Mouse (Mus musculus) lung, embryonic 15.5 days (tissue): Measurements from ENCODE around the gene Olfr1209. TPM values are rescaled to one million over a fixed set of nuclear protein-coding genes. Genes with fewer than 3 reads are reported as not detected.

Experiments used
- ATAC-seq: fragments of 200-750 bp; cut with Nextera tagmentation; 2 replicates; pipeline ENCODE4 v1.8.0; 2017; ENCODE audit warnings: moderate number of reproducible peaks, borderline replicate concordance; ENCODE audit not compliant: low FRiP score, low TSS enrichment; ENCODE audit errors: extremely low read depth
- H3K27ac ChIP-seq: fragments of 300-500 bp; sonication (generic); 2 replicates; pipeline ENCODE4 v1.5.1; 2015; ENCODE audit warnings: moderate library complexity, mild to moderate bottlenecking, inconsistent platforms
- H3K27me3 ChIP-seq: fragments of 300-500 bp; sonication (generic); 2 replicates; pipeline ENCODE4 v1.6.1; 2015; ENCODE audit warnings: inconsistent platforms
- H3K36me3 ChIP-seq: fragments of 300-500 bp; sonication (generic); 2 replicates; pipeline ENCODE4 v1.6.1; 2015; ENCODE audit warnings: inconsistent platforms
- H3K4me1 ChIP-seq: fragments of 300-500 bp; sonication (generic); 2 replicates; pipeline ENCODE4 v1.6.1; 2015; ENCODE audit warnings: inconsistent platforms
- H3K4me2 ChIP-seq: fragments of 300-500 bp; sonication (generic); 2 replicates; pipeline ENCODE4 v1.6.1; 2015; ENCODE audit warnings: inconsistent platforms, mild to moderate bottlenecking, moderate library complexity
- H3K4me3 ChIP-seq: fragments of 300-500 bp; sonication (generic); 2 replicates; pipeline ENCODE4 v1.5.1; 2015; ENCODE audit warnings: mild to moderate bottlenecking, inconsistent platforms
- H3K9ac ChIP-seq: fragments of 300-500 bp; sonication (generic); 2 replicates; pipeline ENCODE4 v1.6.1; 2015; ENCODE audit warnings: inconsistent platforms
- H3K9me3 ChIP-seq: fragments of 300-500 bp; sonication (generic); 2 replicates; pipeline ENCODE4 v1.6.1; 2016; ENCODE audit warnings: inconsistent platforms
- WGBS: fragments of 180-500 bp; shearing (Covaris S2); methylation state at CpG from one replicate; pipeline ENCODE4 v1.1.7; 2015; 5-methylcytosine and 5-hydroxymethylcytosine counted together
- polyA plus RNA-seq: library from polyadenylated mRNA; unstranded; fragments of >200 nt; fragmentation: Nextera tagmentation; extraction: Ambion mirVana; gene quantifications from 2 replicates; pipeline ENCODE4 v1.2.1, GENCODE M21; 2015

Gene Olfr1209
- not detected in 2 replicates for polyA plus RNA-seq

GRCm38 (mm10) chr2:88915057-88915456 lies at the start of gene Olfr1209:
TSS of gene Olfr1209 (minus strand) at chr2:88915157.
- no peaks in the 10 kb centered on the region for H3K4me1 ChIP-seq
- H3K9ac ChIP-seq: no peak within 1 kb of the TSS
- H3K36me3 ChIP-seq: no peaks in the 10 kb centered on the region
- WGBS: 85% methylated on average over 3 of the region's 3 CpGs
- no peak within 1 kb of the TSS for H3K4me2 ChIP-seq
- no peak for ATAC-seq
- no peak within 1 kb of the TSS for H3K27ac ChIP-seq
- no peak within 1 kb of the TSS for H3K4me3 ChIP-seq
- H3K27me3 ChIP-seq: no peaks in the 10 kb centered on the region
- H3K9me3 ChIP-seq: no peaks in the 10 kb centered on the region

- no peaks in the 10 kb centered on the region for H3K36me3 ChIP-seq
- H3K27me3 ChIP-seq: no peaks in the 10 kb centered on the region
- H3K9ac ChIP-seq: no peak within 1 kb of the TSS
- no peak within 1 kb of the TSS for H3K4me3 ChIP-seq
- ATAC-seq: no peak
- no peak within 1 kb of the TSS for H3K4me2 ChIP-seq
- no peaks in the 10 kb centered on the region for H3K9me3 ChIP-seq
- no peaks in the 10 kb centered on the region for H3K4me1 ChIP-seq
- no peak within 1 kb of the TSS for H3K27ac ChIP-seq
Measured at GRCm38 (mm10) chr2:88953669-88954068, 38.7 kb upstream of the Olfr1209 start, which contains the start of gene Olfr1212. TSS of gene Olfr1212 (plus strand) at chr2:88953969.

- WGBS: 82% methylated on average over 1 of the region's 1 CpGs
- ATAC-seq: no peak
Measured at GRCm38 (mm10) chr2:88938011-88938410, 23.1 kb upstream of the Olfr1209 start, which contains the start of gene Olfr1211. TSS of gene Olfr1211 (minus strand) at chr2:88938111.

GRCm38 (mm10) chr2:88902211-88902610 lies 12.7 kb downstream of the Olfr1209 start, which contains the start of gene Olfr1208:
TSS of gene Olfr1208 (minus strand) at chr2:88902311.
- ATAC-seq: no peak
- Histone ChIP-seq H3K9ac (no peak within 1 kb of the TSS), H3K4me1 (no peaks in the 10 kb centered on the region), H3K27ac (no peak within 1 kb of the TSS), H3K4me2 (no peak within 1 kb of the TSS), H3K9me3 (no peaks in the 10 kb centered on the region), H3K4me3 (no peak within 1 kb of the TSS), H3K36me3 (no peaks in the 10 kb centered on the region), H3K27me3 (no peaks in the 10 kb centered on the region)

More at GRCm38 (mm10) chr2:88938011-88938410, 23.1 kb upstream of the Olfr1209 start, which contains the start of gene Olfr1211:
- Histone ChIP-seq H3K27ac (no peak within 1 kb of the TSS), H3K27me3 (no peaks in the 10 kb centered on the region), H3K4me3 (no peak within 1 kb of the TSS), H3K9me3 (no peaks in the 10 kb centered on the region), H3K4me2 (no peak within 1 kb of the TSS), H3K9ac (no peak within 1 kb of the TSS), H3K36me3 (no peaks in the 10 kb centered on the region), H3K4me1 (no peaks in the 10 kb centered on the region)

GRCm38 (mm10) chr2:88862931-88863330 lies 52.0 kb downstream of the Olfr1209 start, which contains the start of gene Olfr1206:
TSS of gene Olfr1206 (plus strand) at chr2:88863231.
- H3K4me2 ChIP-seq: no peak within 1 kb of the TSS
- no peaks in the 10 kb centered on the region for H3K36me3 ChIP-seq
- H3K27me3 ChIP-seq: no peaks in the 10 kb centered on the region
- no peak within 1 kb of the TSS for H3K9ac ChIP-seq
- ATAC-seq: no peak
- H3K27ac ChIP-seq: no peak within 1 kb of the TSS
- H3K4me1 ChIP-seq: no peaks in the 10 kb centered on the region
- no peak within 1 kb of the TSS for H3K4me3 ChIP-seq
- WGBS: 77% methylated on average over 2 of the region's 2 CpGs
- H3K9me3 ChIP-seq: no peaks in the 10 kb centered on the region

Other genes with a start within 250 kb of the Olfr1209 start
- gene Olfr1193, start 239.5 kb downstream of the Olfr1209 start, polyA plus RNA-seq: not detected in 2 replicates
- gene Olfr1195, start 226.0 kb downstream of the Olfr1209 start, polyA plus RNA-seq: not detected in 2 replicates
- gene Olfr1196, start 210.6 kb downstream of the Olfr1209 start, polyA plus RNA-seq: not detected in 2 replicates
- not detected in 2 replicates for gene Olfr1197, start 182.8 kb downstream of the Olfr1209 start, polyA plus RNA-seq
- not detected in 2 replicates for gene Olfr1198, start 163.8 kb downstream of the Olfr1209 start, polyA plus RNA-seq
- not detected in 2 replicates for gene Olfr1199, start 154.7 kb downstream of the Olfr1209 start, polyA plus RNA-seq
- gene Olfr1200, start 144.7 kb downstream of the Olfr1209 start, polyA plus RNA-seq: not detected in 2 replicates
- not detected in 2 replicates for gene Olfr1201, start 122.1 kb downstream of the Olfr1209 start, polyA plus RNA-seq
- gene Olfr1202, start 100.7 kb downstream of the Olfr1209 start, polyA plus RNA-seq: not detected in 2 replicates
- not detected in 2 replicates for gene Olfr1205, start 85.4 kb downstream of the Olfr1209 start, polyA plus RNA-seq
- not detected in 2 replicates for gene Olfr1204, start 65.9 kb downstream of the Olfr1209 start, polyA plus RNA-seq
- gene Olfr1206, start 51.9 kb downstream of the Olfr1209 start, polyA plus RNA-seq: not detected in 2 replicates
- not detected in 2 replicates for gene Olfr1208, start 12.8 kb downstream of the Olfr1209 start, polyA plus RNA-seq
- gene Olfr1211, start 23.0 kb upstream of the Olfr1209 start, polyA plus RNA-seq: not detected in 2 replicates
- gene Olfr1212, start 38.8 kb upstream of the Olfr1209 start, polyA plus RNA-seq: not detected in 2 replicates
- gene Gm13762, start 65.1 kb upstream of the Olfr1209 start, polyA plus RNA-seq: not detected in 2 replicates
- gene Olfr1214, start 77.5 kb upstream of the Olfr1209 start, polyA plus RNA-seq: not detected in 2 replicates
- gene Olfr1215, start 91.8 kb upstream of the Olfr1209 start, polyA plus RNA-seq: not detected in 2 replicates
- gene Olfr1216, start 103.2 kb upstream of the Olfr1209 start, polyA plus RNA-seq: not detected in 2 replicates
- gene Olfr1217, start 116.9 kb upstream of the Olfr1209 start, polyA plus RNA-seq: not detected in 2 replicates
- not detected in 2 replicates for gene Olfr1218, start 146.0 kb upstream of the Olfr1209 start, polyA plus RNA-seq
- gene Olfr1219, start 168.4 kb upstream of the Olfr1209 start, polyA plus RNA-seq: not detected in 2 replicates
- not detected in 2 replicates for gene Olfr1220, start 191.7 kb upstream of the Olfr1209 start, polyA plus RNA-seq
- not detected in 2 replicates for gene Olfr1221, start 202.1 kb upstream of the Olfr1209 start, polyA plus RNA-seq
- not detected in 2 replicates for gene Olfr1222, start 217.9 kb upstream of the Olfr1209 start, polyA plus RNA-seq
- gene Olfr1223, start 236.4 kb upstream of the Olfr1209 start, polyA plus RNA-seq: not detected in 2 replicates
- not detected in 2 replicates for gene Olfr1224-ps1, start 248.9 kb upstream of the Olfr1209 start, polyA plus RNA-seq